Mouse (Mus musculus): ENCODE data around the gene Prss33. TPM values are rescaled to one million over a fixed set of nuclear protein-coding genes. Genes with fewer than 3 reads are reported as not detected.

Gene Prss33
- polyA plus RNA-seq, 1 experiment from 2014 or later: not detected

- ChIA-PET POLR2A (interaction anchor here (1.8 kb wide), 1 partner anchor 18 kb away, joined by 4 read pairs; the partner anchor contains the start of gene Prss33), CTCF (interaction anchor here (0.9 to 2.1 kb wide), 8 partner anchors 10 to 108 kb away, joined by 3 to 11 read pairs (median 5); partner anchors contain the start of genes Elob, Prss33 and Prss41)
- in situ Hi-C loops (cut with MboI; ENCODE audit: low pct_unique_long_range_greater_than_20kb): no loop called here
- no peak for DNase-seq (ENCODE audit: low read depth, low spot score)
- no peaks in the 10 kb centered on the region for H3K27me3 ChIP-seq
- no peak for TF ChIP-seq CTCF (IDR thresholded peaks at IDR 0.05)
- ATAC-seq: no peak
These were observed 18.4 kb upstream of the Prss33 start for GRCm38 (mm10) chr17:23854229-23854765.

GRCm38 (mm10) chr17:23853292-23853691, 17.4 kb upstream of the Prss33 start:
- TF ChIP-seq CTCF (IDR thresholded peaks at IDR 0.05): peak; percentile 64
- POLR2A ChIA-PET: interaction anchor here (1.4 to 1.8 kb wide), 2 partner anchors 17 to 23 kb away, joined by 3 to 4 read pairs; partner anchors contain the start of gene Prss33
- H3K27me3 ChIP-seq: no peaks in the 10 kb centered on the region
- CTCF ChIA-PET: interaction anchor here (0.8 to 2.1 kb wide), 10 partner anchors 12 to 107 kb away, joined by 3 to 11 read pairs (median 5); partner anchors contain the start of genes Elob and Prss33
- DNase-seq (ENCODE audit: low read depth, low spot score) (no peak), ATAC-seq (no peak)
- in situ Hi-C loops (cut with MboI; ENCODE audit: low pct_unique_long_range_greater_than_20kb): no loop called here

- ChIA-PET CTCF (interaction anchor here (0.6 to 2.6 kb wide), 5 partner anchors 22 to 125 kb away, joined by 3 to 9 read pairs (median 3); partner anchors contain the start of gene Elob), POLR2A (no interaction called here)
- H3K27me3 ChIP-seq: no peaks in the 10 kb centered on the region
- in situ Hi-C loops (cut with MboI; ENCODE audit: low pct_unique_long_range_greater_than_20kb): no loop called here
- TF ChIP-seq CTCF (IDR thresholded peaks at IDR 0.05): peak; percentile 93
- DNase-seq (ENCODE audit: low read depth, low spot score) (no peak), ATAC-seq (no peak)
These were observed 15.2 kb upstream of the Prss33 start for GRCm38 (mm10) chr17:23850853-23851749.

GRCm38 (mm10) chr17:23850028-23850427, 14.2 kb upstream of the Prss33 start:
- in situ Hi-C loops (cut with MboI; ENCODE audit: low pct_unique_long_range_greater_than_20kb): no loop called here
- DNase-seq (ENCODE audit: low read depth, low spot score) (no peak), ATAC-seq (no peak)
- peak; percentile 31 for TF ChIP-seq CTCF (IDR thresholded peaks at IDR 0.05)
- no peaks in the 10 kb centered on the region for H3K27me3 ChIP-seq
- ChIA-PET CTCF (interaction anchor here (1.4 to 2.6 kb wide), 2 partner anchors 20 to 25 kb away, joined by 4 to 9 read pairs; partner anchors contain the start of gene Elob), POLR2A (no interaction called here)

- DNase-seq (ENCODE audit: low read depth, low spot score) (no peak), ATAC-seq (no peak)
- ChIA-PET CTCF (interaction anchor here (0.9 to 2.9 kb wide), 13 partner anchors 10 to 138 kb away, joined by 3 to 23 read pairs (median 4); partner anchors contain the start of gene Elob), POLR2A (no interaction called here)
- peak; percentile 67 for TF ChIP-seq CTCF (IDR thresholded peaks at IDR 0.05)
- in situ Hi-C loops (cut with MboI; ENCODE audit: low pct_unique_long_range_greater_than_20kb): no loop called here
- no peaks in the 10 kb centered on the region for H3K27me3 ChIP-seq
These were observed 8.0 kb upstream of the Prss33 start, which contains the start of the genes Prss32 and Prss41 for GRCm38 (mm10) chr17:23843812-23844273. Gene Prss32, plus strand, starts transcription at chr17:23843855. Gene Prss41, minus strand, starts transcription at chr17:23844172.

GRCm38 (mm10) chr17:23843141-23843811, 7.4 kb upstream of the Prss33 start:
- CTCF ChIA-PET: interaction anchor here (0.9 to 2.9 kb wide), 12 partner anchors 11 to 139 kb away, joined by 3 to 23 read pairs (median 5); partner anchors contain the start of gene Elob
- POLR2A ChIA-PET: no interaction called here
- peak; percentile 53 for TF ChIP-seq CTCF (IDR thresholded peaks at IDR 0.05)
- DNase-seq (ENCODE audit: low read depth, low spot score) (no peak), ATAC-seq (no peak)
- no peaks in the 10 kb centered on the region for H3K27me3 ChIP-seq
- in situ Hi-C loops (cut with MboI; ENCODE audit: low pct_unique_long_range_greater_than_20kb): no loop called here

GRCm38 (mm10) chr17:23841145-23841544, 5.3 kb upstream of the Prss33 start:
- peak; percentile 14 for ATAC-seq
- DNase-seq (ENCODE audit: low read depth, low spot score): no peak
- ChIA-PET CTCF (interaction anchor here (1.2 to 1.7 kb wide), 2 partner anchors 11 to 12 kb away, joined by 3 to 5 read pairs; no protein-coding TSS in a partner anchor), POLR2A (no interaction called here)
- TF ChIP-seq CTCF (IDR thresholded peaks at IDR 0.05): no peak
- H3K27me3 ChIP-seq: no peaks in the 10 kb centered on the region
- in situ Hi-C loops (cut with MboI; ENCODE audit: low pct_unique_long_range_greater_than_20kb): no loop called here

- no peak for TF ChIP-seq CTCF (IDR thresholded peaks at IDR 0.05)
- ChIA-PET CTCF (interaction anchor here (0.9 to 2.7 kb wide), 3 partner anchors 12 to 137 kb away, joined by 3 to 23 read pairs (median 8); partner anchors contain the start of genes Prss32 and Prss41), POLR2A (no interaction called here)
- ATAC-seq (no peak), DNase-seq (ENCODE audit: low read depth, low spot score) (no peak)
- H3K27me3 ChIP-seq: no peaks in the 10 kb centered on the region
- in situ Hi-C loops (cut with MboI; ENCODE audit: low pct_unique_long_range_greater_than_20kb): no loop called here
These were observed 4.7 kb downstream of the Prss33 start for GRCm38 (mm10) chr17:23831201-23831600.

GRCm38 (mm10) chr17:23829064-23829619, 6.7 kb downstream of the Prss33 start, which contains the start of gene Elob:
Gene Elob, minus strand, starts transcription at chr17:23829136.
- no peaks in the 10 kb centered on the region for H3K27me3 ChIP-seq
- TF ChIP-seq CTCF (IDR thresholded peaks at IDR 0.05): no peak
- peak; percentile 55 for DNase-seq (ENCODE audit: low read depth, low spot score)
- POLR2A ChIA-PET: interaction anchor here (0.9 to 1.0 kb wide), 2 partner anchors 9 to 48 kb away, joined by 3 read pairs; no protein-coding TSS in a partner anchor
- peak; percentile 76 for ATAC-seq
- in situ Hi-C loops (cut with MboI; ENCODE audit: low pct_unique_long_range_greater_than_20kb): no loop called here
- CTCF ChIA-PET: interaction anchor here (0.8 to 3.3 kb wide), 17 partner anchors 9 to 133 kb away, joined by 3 to 23 read pairs (median 4); partner anchors contain the start of genes Prss32 and Prss41
